Mouse (Mus musculus): ENCODE measurements around the gene Cd82. TPM values are rescaled to one million over a fixed set of nuclear protein-coding genes. Genes with fewer than 3 reads are reported as not detected.

Gene Cd82
- 41.3 and 43.4 TPM in 2 replicates for polyA plus RNA-seq (2014; fragmentation: Nextera tagmentation; extraction: Ambion mirVana)

DNA sequence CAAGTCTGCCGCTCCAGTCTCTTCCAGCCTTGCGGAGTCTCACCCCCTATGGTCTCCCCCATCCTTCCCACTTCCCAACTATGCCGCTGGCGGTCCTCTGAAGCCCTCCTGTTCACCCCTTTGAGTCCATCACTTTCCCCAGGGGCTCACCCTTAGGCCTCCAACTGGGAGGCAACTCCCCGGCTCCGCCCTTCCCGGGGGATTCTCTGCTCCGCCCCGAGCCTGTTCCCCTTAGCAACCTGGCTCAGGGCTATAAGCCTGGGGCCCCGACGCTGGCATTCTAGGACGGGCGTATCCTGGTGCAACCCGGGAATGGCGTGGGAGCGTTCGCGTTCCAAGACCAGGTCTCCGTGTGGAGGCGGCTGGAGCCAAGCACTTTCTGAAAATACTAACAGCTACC lies at the start of gene Cd82:
Gene Cd82, minus strand, starts transcription at position 381 of the 400 bp plus-strand sequence.
- ATAC-seq (replicated peaks; ENCODE audit: low FRiP score, low TSS enrichment, low read depth) (peak; percentile 91), DNase-seq (ENCODE audit: low spot score) (peak; percentile 92)
- Histone ChIP-seq H3K4me3 (ENCODE audit: low read depth, low read length) (peak within 1 kb of the TSS; percentile 54), H3K4me1 (replicated peaks; ENCODE audit: control insufficient read depth, insufficient read depth, low read length) (peaks cover 14% of the 10 kb centered on the region), H3K27ac (ENCODE audit: low read depth) (peak within 1 kb of the TSS; percentile 75), H3K9ac (ENCODE audit: low read length) (peak within 1 kb of the TSS; percentile 55), H3K36me3 (ENCODE audit: control insufficient read depth, insufficient read depth, low read length) (no peaks in the 10 kb centered on the region), H3K27me3 (replicated peaks; ENCODE audit: control insufficient read depth, insufficient read depth, low read length) (0 out of 2 replicates have a peak, but pooled peaks cover 4% of the 10 kb centered on the region), H3K9me3 (ENCODE audit: control insufficient read depth, low read length) (no peaks in the 10 kb centered on the region), H3K4me2 (ENCODE audit: low read length) (peak within 1 kb of the TSS; percentile 95)
- WGBS: under 1% methylated on average over 20 of the region's 20 CpGs

DNA sequence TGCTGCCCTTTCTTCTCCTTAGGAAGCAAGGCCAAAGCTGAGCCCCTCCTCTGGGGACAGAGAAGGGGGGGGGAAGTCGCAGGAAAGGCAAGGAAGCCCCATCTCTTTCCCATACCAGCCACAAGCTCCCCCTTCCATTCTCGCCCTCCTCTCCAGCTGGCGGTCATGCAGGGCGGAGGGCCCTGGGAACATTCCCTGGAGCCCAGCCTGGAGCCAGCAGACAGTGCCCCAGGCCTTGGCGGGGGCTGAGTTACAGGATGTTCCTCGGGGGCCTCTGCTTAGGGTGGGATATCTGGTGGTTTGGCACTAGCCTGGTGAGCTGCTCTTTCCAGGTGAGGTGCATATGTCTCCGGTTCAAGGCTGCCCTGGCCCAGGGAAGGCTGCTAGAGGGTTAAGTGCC lies 49.2 kb upstream of the Cd82 start:
- Histone ChIP-seq H3K4me3 (ENCODE audit: low read depth, low read length) (no peak overlapping the region), H3K4me1 (replicated peaks; ENCODE audit: control insufficient read depth, insufficient read depth, low read length) (peaks cover 3% of the 10 kb centered on the region; the same call in 1 of the 2 replicates), H3K27ac (ENCODE audit: low read depth) (no peak overlapping the region), H3K4me2 (ENCODE audit: low read length) (no peak overlapping the region), H3K9ac (ENCODE audit: low read length) (no peak overlapping the region), H3K27me3 (replicated peaks; ENCODE audit: control insufficient read depth, insufficient read depth, low read length) (no peaks in the 10 kb centered on the region), H3K36me3 (ENCODE audit: control insufficient read depth, insufficient read depth, low read length) (no peaks in the 10 kb centered on the region), H3K9me3 (ENCODE audit: control insufficient read depth, low read length) (no peaks in the 10 kb centered on the region)
- DNase-seq (ENCODE audit: low spot score) (no peak), ATAC-seq (replicated peaks; ENCODE audit: low FRiP score, low TSS enrichment, low read depth) (no peak)
- 52% methylated on average over 7 of the region's 7 CpGs for WGBS

DNA sequence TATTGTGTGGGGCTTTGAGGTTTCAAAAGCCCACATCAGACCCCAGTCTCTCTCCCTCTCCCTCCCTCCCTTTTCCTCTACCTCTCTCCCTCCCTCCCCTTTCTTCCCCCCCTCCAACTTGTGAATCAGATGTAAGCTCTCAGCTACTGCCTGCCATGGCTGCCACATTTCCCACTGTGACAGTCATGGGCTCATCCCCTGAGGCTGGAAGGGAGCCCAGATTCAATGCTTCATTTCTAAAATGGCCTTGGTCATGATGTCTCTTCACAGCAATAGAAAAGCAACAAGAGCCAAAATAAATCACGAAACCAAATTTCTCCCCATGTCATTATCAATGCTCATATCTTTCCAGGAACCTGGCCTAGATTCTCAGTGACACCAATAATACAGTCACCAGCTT lies 47.9 kb upstream of the Cd82 start:
- Histone ChIP-seq H3K9me3 (ENCODE audit: control insufficient read depth, low read length) (no peaks in the 10 kb centered on the region), H3K4me1 (replicated peaks; ENCODE audit: control insufficient read depth, insufficient read depth, low read length) (peaks cover 3% of the 10 kb centered on the region; the same call in 1 of the 2 replicates), H3K9ac (ENCODE audit: low read length) (no peak overlapping the region), H3K4me2 (ENCODE audit: low read length) (no peak overlapping the region), H3K27ac (ENCODE audit: low read depth) (no peak overlapping the region), H3K4me3 (ENCODE audit: low read depth, low read length) (no peak overlapping the region), H3K36me3 (ENCODE audit: control insufficient read depth, insufficient read depth, low read length) (no peaks in the 10 kb centered on the region), H3K27me3 (replicated peaks; ENCODE audit: control insufficient read depth, insufficient read depth, low read length) (no peaks in the 10 kb centered on the region)
- DNase-seq (ENCODE audit: low spot score) (no peak), ATAC-seq (replicated peaks; ENCODE audit: low FRiP score, low TSS enrichment, low read depth) (no peak)
- WGBS: 94% methylated on average over 1 of the region's 1 CpGs

DNA sequence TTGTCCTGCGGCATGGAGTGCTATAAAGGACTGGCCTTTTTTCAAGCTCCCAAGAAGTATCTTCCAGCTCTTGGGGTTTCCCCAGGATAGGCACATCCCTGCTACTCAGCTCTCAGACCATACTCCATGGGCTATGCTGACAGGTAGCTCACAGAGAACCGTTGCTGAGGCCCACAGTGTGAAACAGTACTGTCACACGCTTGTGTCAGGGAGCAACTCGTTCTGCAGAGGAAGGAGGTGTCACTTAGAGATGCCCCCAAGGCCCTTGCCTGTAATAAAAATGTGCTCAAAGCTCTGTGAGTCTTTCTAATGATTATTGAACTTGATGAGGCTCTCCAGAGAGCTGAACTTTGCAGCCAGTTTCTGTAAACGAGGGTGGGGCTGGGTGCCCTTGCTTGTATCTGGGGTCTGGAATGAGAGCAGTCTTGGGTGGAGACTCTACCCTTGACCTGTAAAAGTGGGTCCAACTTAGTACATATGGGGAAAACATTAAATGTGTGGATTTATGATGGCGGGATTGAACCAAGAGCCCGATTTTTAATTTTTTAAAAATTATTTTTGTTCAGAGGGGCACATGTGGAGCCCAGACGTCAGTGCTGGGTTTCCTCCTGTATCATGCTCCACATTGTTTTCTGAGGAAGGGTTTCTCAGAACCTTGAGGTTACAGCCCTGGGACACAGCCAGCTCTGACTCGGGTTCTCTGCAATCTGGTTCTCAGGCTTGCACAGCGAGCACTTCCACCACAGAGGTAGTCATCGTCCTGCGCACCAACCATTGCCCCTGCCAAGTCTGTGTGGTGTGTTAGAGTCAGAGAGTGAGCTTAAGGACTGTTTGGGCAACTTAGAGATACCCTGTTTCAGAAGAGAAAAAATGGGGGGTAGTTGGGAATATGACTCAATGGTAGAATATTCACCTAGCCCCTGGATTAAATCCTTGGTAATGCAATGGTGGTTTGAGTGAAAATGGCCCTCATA lies 47.1 kb upstream of the Cd82 start:
- Histone ChIP-seq H3K9me3 (ENCODE audit: control insufficient read depth, low read length) (no peaks in the 10 kb centered on the region), H3K4me3 (ENCODE audit: low read depth, low read length) (no peak overlapping the region), H3K4me1 (replicated peaks; ENCODE audit: control insufficient read depth, insufficient read depth, low read length) (peaks cover 3% of the 10 kb centered on the region; the same call in 1 of the 2 replicates), H3K9ac (ENCODE audit: low read length) (no peak overlapping the region), H3K4me2 (ENCODE audit: low read length) (no peak overlapping the region), H3K27ac (ENCODE audit: low read depth) (no peak overlapping the region), H3K36me3 (ENCODE audit: control insufficient read depth, insufficient read depth, low read length) (no peaks in the 10 kb centered on the region), H3K27me3 (replicated peaks; ENCODE audit: control insufficient read depth, insufficient read depth, low read length) (no peaks in the 10 kb centered on the region)
- 75% methylated on average over 12 of the region's 12 CpGs for WGBS
- no peak for DNase-seq (ENCODE audit: low spot score)
- no peak for ATAC-seq (replicated peaks; ENCODE audit: low FRiP score, low TSS enrichment, low read depth)

DNA sequence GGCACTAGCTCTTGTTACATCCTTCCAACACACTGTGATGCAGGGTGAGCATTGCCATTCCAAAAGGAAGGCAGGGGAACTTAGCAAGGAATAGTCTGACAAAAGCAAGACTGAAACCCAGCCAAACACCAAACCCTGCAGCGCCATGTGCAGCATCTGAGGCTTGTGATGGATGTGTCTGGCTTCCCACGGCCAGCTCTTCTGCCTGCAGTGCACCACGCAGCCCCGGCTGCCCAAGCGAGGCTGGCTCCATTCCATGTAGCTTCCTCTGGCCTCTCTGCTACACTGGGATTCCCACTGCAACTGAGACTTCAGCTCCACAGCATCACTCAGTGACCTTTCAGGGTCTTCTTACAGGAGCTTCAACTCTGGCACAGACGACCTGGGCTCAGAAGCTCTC lies 42.2 kb upstream of the Cd82 start:
- no peak overlapping the region for H3K4me2 ChIP-seq (ENCODE audit: low read length)
- H3K36me3 ChIP-seq (ENCODE audit: control insufficient read depth, insufficient read depth, low read length): no peaks in the 10 kb centered on the region
- no peak overlapping the region for H3K27ac ChIP-seq (ENCODE audit: low read depth)
- H3K27me3 ChIP-seq (replicated peaks; ENCODE audit: control insufficient read depth, insufficient read depth, low read length): no peaks in the 10 kb centered on the region
- DNase-seq (ENCODE audit: low spot score) (no peak), ATAC-seq (replicated peaks; ENCODE audit: low FRiP score, low TSS enrichment, low read depth) (no peak)
- H3K4me1 ChIP-seq (replicated peaks; ENCODE audit: control insufficient read depth, insufficient read depth, low read length): no peaks in the 10 kb centered on the region
- WGBS: 53% methylated on average over 6 of the region's 6 CpGs
- H3K9me3 ChIP-seq (ENCODE audit: control insufficient read depth, low read length): no peaks in the 10 kb centered on the region
- no peak overlapping the region for H3K9ac ChIP-seq (ENCODE audit: low read length)
- no peak overlapping the region for H3K4me3 ChIP-seq (ENCODE audit: low read depth, low read length)

DNA sequence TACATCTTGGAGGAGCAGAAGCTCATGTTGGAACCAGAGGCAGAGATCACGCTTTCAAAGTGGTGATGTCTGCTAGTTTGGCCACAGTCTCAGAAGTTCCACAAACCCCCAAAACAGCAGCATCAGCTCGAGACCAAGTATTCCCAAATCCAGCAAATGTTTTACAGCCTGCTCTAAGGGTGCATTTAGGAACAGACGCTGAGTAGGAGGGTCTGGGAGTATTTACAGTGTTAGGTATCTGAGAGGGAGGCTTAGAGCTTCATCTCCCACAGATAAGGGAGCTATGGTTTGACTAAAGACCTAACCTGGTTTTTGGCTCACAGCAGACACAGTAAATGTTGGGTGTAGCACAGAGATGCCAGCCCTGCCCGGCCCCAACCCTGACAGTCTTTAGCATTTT lies 40.4 kb upstream of the Cd82 start:
- DNase-seq (ENCODE audit: low spot score): no peak
- Histone ChIP-seq H3K9me3 (ENCODE audit: control insufficient read depth, low read length) (no peaks in the 10 kb centered on the region), H3K4me2 (ENCODE audit: low read length) (no peak overlapping the region), H3K4me1 (replicated peaks; ENCODE audit: control insufficient read depth, insufficient read depth, low read length) (no peaks in the 10 kb centered on the region), H3K27me3 (replicated peaks; ENCODE audit: control insufficient read depth, insufficient read depth, low read length) (no peaks in the 10 kb centered on the region), H3K4me3 (ENCODE audit: low read depth, low read length) (no peak overlapping the region), H3K27ac (ENCODE audit: low read depth) (no peak overlapping the region), H3K9ac (ENCODE audit: low read length) (no peak overlapping the region), H3K36me3 (ENCODE audit: control insufficient read depth, insufficient read depth, low read length) (no peaks in the 10 kb centered on the region)
- no peak for ATAC-seq (replicated peaks; ENCODE audit: low FRiP score, low TSS enrichment, low read depth)
- WGBS: 60% methylated on average over 4 of the region's 4 CpGs

DNA sequence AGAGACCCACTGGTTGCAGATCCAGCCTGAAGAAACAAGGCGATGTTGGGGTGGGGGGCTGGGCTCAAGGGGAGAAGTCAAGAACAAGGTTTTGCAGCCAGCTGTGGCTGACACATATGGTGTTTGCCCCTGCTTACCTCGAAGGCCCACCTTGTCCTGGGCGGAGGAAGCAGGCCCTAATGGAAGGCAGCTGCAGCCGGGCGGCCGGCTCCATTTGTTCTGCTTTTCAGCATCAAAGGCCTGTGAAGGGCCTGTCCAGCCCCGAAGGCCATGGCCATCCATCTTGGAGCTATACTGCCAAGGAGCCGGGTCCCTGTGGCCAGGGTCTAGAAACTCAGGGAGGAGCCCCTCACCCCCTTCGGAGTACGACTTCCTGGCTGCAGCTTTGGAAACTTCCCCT lies 38.4 kb upstream of the Cd82 start:
- Histone ChIP-seq H3K4me2 (ENCODE audit: low read length) (no peak overlapping the region), H3K4me1 (replicated peaks; ENCODE audit: control insufficient read depth, insufficient read depth, low read length) (no peaks in the 10 kb centered on the region), H3K27ac (ENCODE audit: low read depth) (no peak overlapping the region), H3K9ac (ENCODE audit: low read length) (no peak overlapping the region), H3K27me3 (replicated peaks; ENCODE audit: control insufficient read depth, insufficient read depth, low read length) (no peaks in the 10 kb centered on the region), H3K36me3 (ENCODE audit: control insufficient read depth, insufficient read depth, low read length) (no peaks in the 10 kb centered on the region), H3K4me3 (ENCODE audit: low read depth, low read length) (no peak overlapping the region), H3K9me3 (ENCODE audit: control insufficient read depth, low read length) (no peaks in the 10 kb centered on the region)
- 49% methylated on average over 10 of the region's 10 CpGs for WGBS
- no peak for DNase-seq (ENCODE audit: low spot score)
- ATAC-seq (replicated peaks; ENCODE audit: low FRiP score, low TSS enrichment, low read depth): no peak

DNA sequence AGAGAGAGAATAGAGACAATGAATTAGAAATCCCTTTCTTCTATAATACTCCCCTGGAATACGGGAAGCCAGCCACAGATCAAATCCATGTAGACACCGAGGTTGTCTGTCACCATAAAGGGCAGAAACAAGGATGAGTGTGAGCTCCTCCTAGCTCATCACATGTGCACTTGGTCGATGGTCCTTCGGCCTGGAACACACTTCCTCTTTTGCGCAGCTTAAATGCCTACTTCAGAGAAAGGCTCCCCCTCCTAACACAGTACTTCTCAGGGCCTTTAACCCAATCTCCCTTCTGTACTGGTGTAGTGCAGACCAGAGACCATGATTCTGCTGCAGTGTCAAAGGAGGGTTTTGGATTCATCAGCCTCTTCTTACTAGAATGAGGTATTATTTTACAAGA lies 34.3 kb upstream of the Cd82 start:
- Histone ChIP-seq H3K4me1 (replicated peaks; ENCODE audit: control insufficient read depth, insufficient read depth, low read length) (no peaks in the 10 kb centered on the region), H3K9me3 (ENCODE audit: control insufficient read depth, low read length) (no peaks in the 10 kb centered on the region), H3K36me3 (ENCODE audit: control insufficient read depth, insufficient read depth, low read length) (no peaks in the 10 kb centered on the region), H3K27ac (ENCODE audit: low read depth) (no peak overlapping the region), H3K4me2 (ENCODE audit: low read length) (no peak overlapping the region), H3K9ac (ENCODE audit: low read length) (no peak overlapping the region), H3K27me3 (replicated peaks; ENCODE audit: control insufficient read depth, insufficient read depth, low read length) (no peaks in the 10 kb centered on the region), H3K4me3 (ENCODE audit: low read depth, low read length) (no peak overlapping the region)
- ATAC-seq (replicated peaks; ENCODE audit: low FRiP score, low TSS enrichment, low read depth) (no peak), DNase-seq (ENCODE audit: low spot score) (no peak)
- 83% methylated on average over 5 of the region's 5 CpGs for WGBS

DNA sequence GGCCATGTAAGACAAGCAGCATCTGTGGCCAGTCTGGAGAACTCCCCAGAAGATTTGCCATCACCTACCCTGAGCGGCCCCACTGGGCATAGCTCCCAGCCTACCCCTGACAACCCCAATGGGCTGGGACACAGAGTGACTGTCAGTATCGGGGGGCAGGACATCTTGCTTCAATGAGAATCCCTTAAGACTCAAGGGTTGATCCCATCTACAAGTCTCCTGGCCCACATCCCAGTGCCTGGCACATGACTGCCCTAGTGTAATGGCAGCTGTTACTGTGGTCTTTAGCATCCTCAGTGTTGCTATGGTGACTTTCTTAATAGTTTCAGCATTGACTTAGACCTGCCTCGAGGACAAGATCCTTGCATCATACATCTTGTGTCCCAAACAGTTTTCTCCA lies 32.2 kb upstream of the Cd82 start:
- Histone ChIP-seq H3K4me1 (replicated peaks; ENCODE audit: control insufficient read depth, insufficient read depth, low read length) (no peaks in the 10 kb centered on the region), H3K9me3 (ENCODE audit: control insufficient read depth, low read length) (no peaks in the 10 kb centered on the region), H3K4me3 (ENCODE audit: low read depth, low read length) (no peak overlapping the region), H3K27me3 (replicated peaks; ENCODE audit: control insufficient read depth, insufficient read depth, low read length) (no peaks in the 10 kb centered on the region), H3K9ac (ENCODE audit: low read length) (no peak overlapping the region), H3K27ac (ENCODE audit: low read depth) (no peak overlapping the region), H3K36me3 (ENCODE audit: control insufficient read depth, insufficient read depth, low read length) (no peaks in the 10 kb centered on the region), H3K4me2 (ENCODE audit: low read length) (no peak overlapping the region)
- WGBS: 90% methylated on average over 3 of the region's 3 CpGs
- no peak for ATAC-seq (replicated peaks; ENCODE audit: low FRiP score, low TSS enrichment, low read depth)
- DNase-seq (ENCODE audit: low spot score): no peak

Measured in intestine, embryonic 14.5 days (tissue).